Mouse (Mus musculus) testis, postnatal 14 days (tissue): Measurements from ENCODE around the gene Rptor.

Experiments
- DNase-seq: peaks from one replicate; pipeline ENCODE4 v3.0.0; 2021; ENCODE audit warnings: low spot score

Rptor gene

DNA sequence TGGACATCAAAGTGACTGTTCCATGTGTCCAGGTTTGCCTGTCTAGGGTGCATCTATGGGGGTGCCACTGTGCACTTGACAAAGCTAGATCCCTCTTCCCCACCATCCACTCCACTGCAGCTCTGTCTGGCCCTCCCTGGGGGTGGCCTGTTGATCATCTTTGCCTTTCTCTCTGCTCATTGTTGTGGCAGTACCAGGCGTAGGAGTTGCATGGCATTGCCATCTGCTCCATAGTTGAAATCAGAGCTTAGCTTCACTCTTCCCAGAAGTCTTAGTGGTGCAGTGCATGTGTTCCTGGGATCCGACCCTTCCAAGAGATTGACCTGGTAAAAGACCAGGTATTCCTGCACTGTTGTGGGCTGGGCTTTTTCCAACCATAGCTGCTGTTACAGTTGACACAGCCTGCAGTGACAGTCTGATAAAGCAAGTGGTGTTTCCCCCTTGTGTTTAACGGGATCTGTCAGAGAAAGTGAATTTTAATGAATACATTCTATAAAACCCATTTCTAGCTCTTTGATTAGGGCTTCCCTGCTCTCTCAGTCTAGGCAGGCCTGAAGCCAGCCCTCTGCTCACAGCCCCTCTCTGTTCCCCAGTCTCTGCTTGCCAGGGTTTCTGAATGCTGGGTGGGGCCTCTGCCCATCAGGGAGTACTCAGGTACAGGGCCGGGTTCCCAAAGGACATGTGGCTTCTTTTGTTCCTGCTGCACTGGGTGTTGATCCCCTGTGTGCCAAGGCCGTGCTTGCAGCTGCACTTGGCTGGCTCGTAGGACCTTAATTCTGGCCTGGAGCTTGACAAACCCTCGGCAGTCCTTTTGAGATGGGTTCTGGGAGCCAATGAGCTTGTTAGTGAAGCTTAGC is 136.5 kb downstream of the Rptor start:
- DNase-seq, result no peak

DNA sequence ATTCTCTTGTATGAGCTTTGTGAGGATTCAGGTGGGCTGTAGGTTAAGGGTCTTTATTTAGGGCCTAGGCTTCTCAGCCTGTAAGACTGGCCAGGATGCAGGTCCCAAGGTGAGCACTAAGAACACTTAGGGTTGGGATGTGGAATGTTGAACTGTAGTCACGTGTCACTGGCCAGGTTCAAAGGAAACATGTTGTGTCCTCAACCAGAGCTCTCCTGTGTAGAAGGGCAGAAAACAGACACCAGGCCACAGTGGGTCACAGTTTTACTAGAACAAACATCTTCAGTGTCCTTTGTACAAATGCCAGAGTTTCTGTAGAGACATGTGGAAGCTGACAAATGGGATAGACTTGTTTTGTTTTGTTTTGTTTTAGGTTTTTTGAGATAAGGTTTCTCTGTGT is 138.7 kb downstream of the Rptor start:
- no peak for DNase-seq

GRCm38 (mm10) chr11:119744436-119744835 is 141.7 kb downstream of the Rptor start:
- no peak for DNase-seq

- DNase-seq, result no peak
Measured at GRCm38 (mm10) chr11:119745333-119745732, 142.6 kb downstream of the Rptor start.

GRCm38 (mm10) chr11:119754459-119754858 is 151.8 kb downstream of the Rptor start:
- no peak for DNase-seq

GRCm38 (mm10) chr11:119758214-119758613 is 155.5 kb downstream of the Rptor start:
- no peak for DNase-seq

DNA sequence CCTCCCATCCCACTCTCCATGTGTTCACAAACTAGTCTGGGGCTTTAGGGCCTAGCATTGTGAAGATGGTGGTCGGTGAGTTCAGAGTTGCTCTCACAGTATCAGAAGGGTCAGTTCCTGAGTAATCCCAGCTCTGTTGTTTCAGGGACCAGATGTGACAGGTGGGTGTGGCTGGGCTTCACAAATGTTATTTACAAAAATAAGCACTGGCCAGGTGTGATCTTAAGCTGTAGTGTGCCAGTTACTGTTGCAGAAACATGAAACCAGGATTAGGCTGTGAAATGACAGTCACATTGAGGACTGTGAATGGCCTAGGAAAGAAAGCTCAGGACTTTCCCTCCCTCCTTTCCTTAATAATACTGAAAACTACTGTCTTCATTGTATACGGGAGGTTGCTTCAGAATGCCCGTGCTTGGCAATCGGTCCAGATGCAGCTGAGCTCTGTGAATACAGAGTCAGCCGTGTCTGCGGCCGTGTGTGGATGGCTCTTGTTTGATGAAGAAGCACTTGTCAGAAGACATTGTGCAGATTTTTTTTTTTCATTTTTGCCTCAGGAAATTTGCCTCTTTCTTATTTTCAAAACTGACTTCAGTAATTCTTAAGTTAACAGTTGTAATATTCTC is 156.1 kb downstream of the Rptor start:
- DNase-seq, result no peak

GRCm38 (mm10) chr11:119762911-119763310 is 160.2 kb downstream of the Rptor start:
- no peak for DNase-seq

- DNase-seq, result no peak
Measured at GRCm38 (mm10) chr11:119766023-119766422, 163.3 kb downstream of the Rptor start.

- no peak for DNase-seq
Measured at GRCm38 (mm10) chr11:119766782-119767459, 164.2 kb downstream of the Rptor start.

DNA sequence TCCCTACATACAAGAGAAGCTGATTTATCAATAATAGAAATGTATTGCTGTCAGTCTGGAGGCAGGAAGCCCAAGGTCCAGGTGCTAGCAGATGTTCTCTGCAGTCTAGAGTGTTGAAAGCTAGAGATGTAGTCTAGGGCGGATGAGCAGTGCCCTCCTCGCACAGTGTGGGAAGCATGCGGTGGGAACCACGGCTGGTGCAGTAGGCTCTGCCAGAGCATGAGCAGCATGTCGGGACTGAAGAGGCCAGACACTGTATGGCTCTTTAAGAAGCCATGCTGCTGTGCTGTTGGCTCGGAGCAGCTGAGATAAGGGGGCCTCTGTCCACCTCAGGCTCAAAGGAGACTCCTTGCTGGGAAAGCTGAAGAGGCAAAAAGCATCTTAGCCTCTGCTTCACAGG is 164.8 kb downstream of the Rptor start:
- DNase-seq, result no peak

DNA sequence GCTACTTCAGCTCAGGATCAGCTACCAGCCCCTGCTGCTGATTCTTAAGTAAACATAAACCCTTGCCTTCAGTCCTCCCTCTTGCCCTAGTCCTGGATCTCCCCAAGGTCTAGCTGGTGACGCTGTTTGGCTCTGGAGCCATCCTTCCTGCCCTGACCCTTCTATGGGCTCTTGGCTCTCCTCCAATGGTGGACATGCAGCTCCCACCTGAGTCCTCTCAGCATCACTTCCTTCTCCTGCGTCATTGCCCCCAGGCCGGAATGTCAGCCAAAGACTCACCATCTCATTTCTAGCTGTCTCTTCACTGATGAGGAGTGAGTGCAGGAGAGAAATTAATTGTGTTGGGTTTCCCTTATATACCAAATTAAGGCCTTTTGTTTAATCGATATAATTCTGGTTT is 165.8 kb downstream of the Rptor start:
- no peak for DNase-seq

DNA sequence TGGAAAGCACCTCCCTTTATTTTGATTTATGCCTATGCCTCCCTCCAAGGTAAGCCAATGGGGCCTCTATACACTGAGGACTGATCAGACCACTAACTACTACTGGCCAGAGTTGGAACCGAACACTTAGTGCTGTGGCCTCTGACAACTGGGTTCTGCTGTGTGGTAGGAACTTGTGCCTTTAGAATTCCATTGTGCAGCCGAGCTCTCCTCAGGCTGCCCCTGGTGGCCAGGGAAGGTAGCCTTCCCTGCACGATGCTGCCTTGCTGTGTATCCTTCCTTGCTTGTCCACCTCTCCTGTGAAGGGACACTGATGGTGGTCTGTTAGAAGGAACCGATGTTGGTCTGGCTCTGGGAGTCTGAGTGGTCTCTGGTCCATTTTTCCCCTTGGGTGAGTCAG is 167.0 kb downstream of the Rptor start:
- no peak for DNase-seq

GRCm38 (mm10) chr11:119770985-119771384 is 168.3 kb downstream of the Rptor start:
- DNase-seq, result no peak

DNA sequence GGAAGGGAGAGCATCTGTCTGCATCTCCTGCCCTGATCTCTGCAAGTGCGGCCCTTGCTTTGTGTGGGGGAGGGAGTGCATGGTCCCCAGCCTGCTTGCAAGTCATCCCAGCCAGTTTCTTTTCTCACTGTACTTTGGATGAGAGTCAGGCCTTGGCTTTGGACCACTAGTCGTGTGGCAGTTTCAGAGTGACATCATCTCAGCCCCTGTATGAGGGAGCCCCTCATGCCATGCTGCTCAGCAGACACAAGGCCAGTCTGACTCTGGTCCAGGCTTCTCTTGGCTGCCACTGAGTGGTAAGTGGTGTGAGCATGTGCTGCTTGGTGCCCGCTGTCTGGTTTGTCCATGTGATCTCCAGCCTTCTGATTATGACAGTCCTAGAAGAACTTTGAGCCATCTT is 170.2 kb downstream of the Rptor start:
- DNase-seq, result no peak

GRCm38 (mm10) chr11:119775076-119775760 is 172.5 kb downstream of the Rptor start:
- DNase-seq, result no peak

GRCm38 (mm10) chr11:119777236-119777635 is 174.5 kb downstream of the Rptor start:
- DNase-seq, result no peak

DNA sequence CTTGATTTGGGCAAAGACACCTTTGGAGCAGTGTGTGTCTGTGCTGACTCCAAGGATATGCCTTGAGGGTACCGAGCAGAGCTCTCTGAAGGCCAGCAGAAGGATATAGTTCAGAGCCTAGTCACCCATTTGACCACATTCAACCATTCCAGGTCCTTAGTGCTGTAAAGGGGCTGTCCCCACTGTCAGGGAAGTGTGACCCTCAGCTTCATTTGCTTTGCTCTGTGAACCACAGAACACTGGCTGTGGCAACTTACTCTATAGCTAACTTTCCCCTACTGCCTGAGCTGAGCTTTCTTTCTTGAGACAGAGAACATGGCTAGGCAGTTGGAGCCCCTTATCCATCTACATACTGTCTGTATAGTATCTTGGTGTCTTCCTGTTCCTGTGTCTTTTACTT is 175.2 kb downstream of the Rptor start:
- no peak for DNase-seq

- DNase-seq, result no peak
Measured at GRCm38 (mm10) chr11:119780290-119780689, 177.6 kb downstream of the Rptor start.

GRCm38 (mm10) chr11:119781165-119781564 is 178.5 kb downstream of the Rptor start:
- no peak for DNase-seq

- no peak for DNase-seq
Measured at GRCm38 (mm10) chr11:119781726-119782125, 179.0 kb downstream of the Rptor start.

DNA sequence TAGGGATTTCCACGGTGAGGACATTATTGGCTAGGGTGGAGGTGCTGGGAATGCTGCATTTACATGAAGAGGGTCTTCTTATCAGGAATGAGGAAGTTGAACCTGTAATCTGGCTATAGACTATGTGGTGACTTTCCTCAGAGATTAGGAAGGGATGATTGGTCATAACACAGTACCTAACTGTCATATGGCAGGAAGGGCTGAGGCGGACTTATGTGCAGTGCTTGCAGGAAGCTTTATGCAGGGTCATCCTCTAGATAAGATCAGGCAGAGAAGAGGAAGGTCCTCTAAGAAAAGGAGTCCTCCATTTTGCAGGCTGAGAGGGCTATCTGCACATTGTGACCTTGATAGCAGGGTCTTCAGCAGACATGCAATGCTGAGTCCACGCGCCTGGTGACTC is 180.9 kb downstream of the Rptor start:
- no peak for DNase-seq
